In genomic region chr4:101121002-101121401, GRCm38 (mm10) we compare ENCODE assay signal across 29 mouse cellular contexts. TPM values are rescaled to one million over a fixed set of nuclear protein-coding genes. Genes with fewer than 3 reads are reported as not detected.
DNase-seq lines count a peak whose midpoint lies in the region; ATAC-seq and TF ChIP-seq lines count a peak whose summit lies in the region.
"Had no signal": no experiment of that assay in that cellular context is flagged by ENCODE, and none has a peak within 500 bp of the region (broad histone marks: within the 10 kb centered on the region; RNA-seq: fewer than 3 reads in every experiment).

No protein-coding gene starts in this region.

- no peak overlapping the region for H3K9ac ChIP-seq in lung, embryonic 14.5 days
- H3K9ac ChIP-seq in stomach, postnatal 0 days (ENCODE audit: low read length), result no peak overlapping the region
- H3K9ac ChIP-seq: embryonic facial prominence, embryonic 13.5 days; embryonic facial prominence, embryonic 15.5 days; forebrain, embryonic 13.5 days; forebrain, embryonic 15.5 days had no signal

- peak; percentile 41; the same call in 1 of the 2 replicates for ATAC-seq in lung, embryonic 14.5 days (ENCODE audit: insufficient read depth)
- ATAC-seq in stomach, postnatal 0 days (ENCODE audit: low FRiP score, low TSS enrichment), result no peak
- ATAC-seq: activated CD4-positive, CD25-positive, alpha-beta regulatory T cell, adult 4 months; CD4-positive, CD25-positive, alpha-beta regulatory T cell, adult 4 months; forebrain, embryonic 13.5 days; forebrain, embryonic 15.5 days; Patski had no signal

- no peak for TF ChIP-seq POLR2A in lung, adult 2 months (IDR thresholded peaks at IDR 0.05; ENCODE audit: borderline replicate concordance, extremely low read depth, low read depth, low read length)

- TF ChIP-seq CTCF in lung, embryonic 14.5 days (IDR thresholded peaks at IDR 0.05; ENCODE audit: low read depth), result no peak
- no peak for TF ChIP-seq CTCF in lung, adult 2 months (IDR thresholded peaks at IDR 0.05; ENCODE audit: insufficient read depth, low read length)
- no peak for TF ChIP-seq CTCF in stomach, postnatal 0 days (IDR thresholded peaks at IDR 0.05; ENCODE audit: low read depth)

- no peak for TF ChIP-seq EP300 in stomach, postnatal 0 days (optimal IDR thresholded peaks at IDR 0.05)

- no peaks in the 10 kb centered on the region for H3K9me3 ChIP-seq in lung, embryonic 14.5 days (ENCODE audit: low read depth, low read length)
- H3K9me3 ChIP-seq in stomach, postnatal 0 days (ENCODE audit: control insufficient read depth, low read length), result no peaks in the 10 kb centered on the region
- H3K9me3 ChIP-seq: embryonic facial prominence, embryonic 13.5 days; embryonic facial prominence, embryonic 15.5 days; forebrain, embryonic 13.5 days; forebrain, embryonic 15.5 days; G1E had no signal

- H3K4me1 ChIP-seq in lung, embryonic 14.5 days (ENCODE audit: insufficient read depth), result no peaks in the 10 kb centered on the region
- H3K4me1 ChIP-seq in lung, adult 2 months (ENCODE audit: control insufficient read depth, insufficient read depth, low read length), result peaks cover 9% of the 10 kb centered on the region; the same call in 1 of the 2 replicates
- H3K4me1 ChIP-seq in stomach, postnatal 0 days (replicated peaks; ENCODE audit: control insufficient read depth, insufficient read depth), result no peaks in the 10 kb centered on the region
- H3K4me1 ChIP-seq: embryonic facial prominence, embryonic 13.5 days; embryonic facial prominence, embryonic 15.5 days; forebrain, embryonic 13.5 days; forebrain, embryonic 15.5 days had no signal

- H3K4me3 ChIP-seq in lung, embryonic 14.5 days (ENCODE audit: low read depth, low read length), result no peak overlapping the region
- no peak overlapping the region for H3K4me3 ChIP-seq in lung, adult 2 months (replicated peaks; ENCODE audit: extremely low read depth, low read depth, low read length)
- no peak overlapping the region for H3K4me3 ChIP-seq in stomach, postnatal 0 days (ENCODE audit: low read depth, low read length)
- H3K4me3 ChIP-seq: embryonic facial prominence, embryonic 13.5 days; embryonic facial prominence, embryonic 15.5 days; erythroblast, embryonic 14.5 days; forebrain, embryonic 13.5 days; forebrain, embryonic 15.5 days had no signal

- H3K36me3 ChIP-seq in lung, embryonic 14.5 days (ENCODE audit: insufficient read depth), result no peaks in the 10 kb centered on the region
- H3K36me3 ChIP-seq in stomach, postnatal 0 days (ENCODE audit: control insufficient read depth, insufficient read depth, low read length), result peaks cover 2% of the 10 kb centered on the region; the same call in 1 of the 2 replicates
- H3K36me3 ChIP-seq: forebrain, embryonic 15.5 days; G1E had no signal

- no peak overlapping the region for H3K4me2 ChIP-seq in lung, embryonic 14.5 days
- H3K4me2 ChIP-seq in stomach, postnatal 0 days (replicated peaks; ENCODE audit: low read depth), result no peak overlapping the region
- H3K4me2 ChIP-seq: embryonic facial prominence, embryonic 13.5 days; embryonic facial prominence, embryonic 15.5 days; forebrain, embryonic 13.5 days; forebrain, embryonic 15.5 days had no signal

- 75% methylated on average over 7 of the region's 7 CpGs for WGBS in lung, embryonic 14.5 days
- WGBS in lung, adult 2 months, result 53% methylated on average over 7 of the region's 7 CpGs
- WGBS in stomach, postnatal 0 days, result 68% methylated on average over 7 of the region's 7 CpGs

- no peak overlapping the region for H3K27ac ChIP-seq in lung, embryonic 14.5 days (ENCODE audit: low read depth)
- no peak overlapping the region for H3K27ac ChIP-seq in stomach, postnatal 0 days (replicated peaks)
- H3K27ac ChIP-seq: embryonic facial prominence, embryonic 13.5 days; embryonic facial prominence, embryonic 15.5 days; forebrain, embryonic 13.5 days; forebrain, embryonic 15.5 days had no signal

- DNase-seq in lung, embryonic 14.5 days, result peak; percentile 50
- no peak for DNase-seq in lung, adult 2 months
- DNase-seq in lung, postnatal 10 days, result peak; percentile 53
- peak; percentile 68 for DNase-seq in lung, postnatal 25 days (ENCODE audit: low spot score)
- DNase-seq in lung, postnatal 4 days, result peak; percentile 14 to 35
- DNase-seq in left cerebral cortex, adult 9 months (ENCODE audit: low spot score in 2 of 2), result no peak
- DNase-seq in stomach, postnatal 0 days (ENCODE audit: low spot score), result no peak
- no peak for DNase-seq in kidney, adult 11 months
- DNase-seq: adrenal gland, adult 2 months; adrenal gland, postnatal 10 days; adrenal gland, postnatal 25 days; B cell, adult 2 months; cerebellum, adult 11 months; cerebellum, adult 18-20 months; cerebellum, adult 8-10 months; cerebellum, adult 9-11 months; cerebellum, postnatal 14 days; cerebellum, postnatal 36 days; embryo, embryonic 11 days had no signal

- H3K27me3 ChIP-seq in lung, embryonic 14.5 days (ENCODE audit: insufficient read depth, low read length), result no peaks in the 10 kb centered on the region
- H3K27me3 ChIP-seq in stomach, postnatal 0 days (ENCODE audit: control insufficient read depth, insufficient read depth, low read length), result no peaks in the 10 kb centered on the region
- H3K27me3 ChIP-seq: CH12.LX; embryonic facial prominence, embryonic 13.5 days; embryonic facial prominence, embryonic 15.5 days; forebrain, embryonic 13.5 days; forebrain, embryonic 15.5 days had no signal

RNA-seq across cellular contexts. Expression of gene Raver2, which starts 52.2 kb away (rescaled TPM):
- 11.3 and 12.5 TPM in 2 replicates for polyA plus RNA-seq in lung, embryonic 14.5 days (2014; fragmentation: Nextera tagmentation; extraction: Ambion mirVana)
- polyA plus RNA-seq in lung, adult 2 months (2012; rRNA removed), result 19.8 and 21.8 TPM in 2 replicates
- polyA plus RNA-seq in stomach, postnatal 0 days (2015; fragmentation: Nextera tagmentation; extraction: Ambion mirVana), result 3.9 and 4.5 TPM in 2 replicates
- polyA plus RNA-seq: erythroblast, embryonic 14.5 days; G1E had no signal

Comparison
In these comparisons a context has a peak if more than half of its experiments do, and no peak if none do; other contexts are left out.
1. DNase-seq: peak in lung, embryonic 14.5 days (single experiment), lung, postnatal 10 days (single experiment), lung, postnatal 25 days (single experiment) and lung, postnatal 4 days (2 of 2); none in lung, adult 2 months (single experiment), left cerebral cortex, adult 9 months (0 of 2), stomach, postnatal 0 days (single experiment) and kidney, adult 11 months (single experiment).